Mouse (Mus musculus) MEL (cell line): ENCODE data around the gene Usp44.

Experiments
- CHD1 ChIP-seq: IDR thresholded peaks from 2 replicates; pipeline ENCODE4 v1.6.1; 2012; ENCODE audit warnings: low read depth, mild to moderate bottlenecking, inconsistent platforms, low read length, improper control_type of control experiment
- CTCF ChIP-seq, 3 experiments: IDR thresholded peaks in 2 of 3; conservative IDR thresholded peaks in 1 of 3; 2 replicates each; pipeline ENCODE4 v1.5.1; 2011 to 2012; ENCODE audit warnings: low read length in 3 of 3, low read depth in 2 of 3, mild to moderate bottlenecking in 2 of 3, improper control_type of control experiment in 1 of 3, inconsistent platforms in 1 of 3, mixed read lengths in 1 of 3, moderate library complexity in 1 of 3; ENCODE audit not compliant: control insufficient read depth in 1 of 3, insufficient read depth in 1 of 3, poor library complexity in 1 of 3, severe bottlenecking in 1 of 3
- E2F4 ChIP-seq: IDR thresholded peaks from 2 replicates; pipeline ENCODE4 v1.6.1; 2011; ENCODE audit warnings: low read depth, low read length, improper control_type of control experiment, borderline replicate concordance
- EP300 ChIP-seq, 2 experiments: IDR thresholded peaks; 2 replicates each; pipeline ENCODE4 v1.6.1; 2011; ENCODE audit warnings: improper control_type of control experiment in 2 of 2, low read length in 2 of 2, low read depth in 1 of 2, mild to moderate bottlenecking in 1 of 2
- MEF2A ChIP-seq: IDR thresholded peaks from 2 replicates; pipeline ENCODE4 v1.6.1; 2014; ENCODE audit warnings: low read depth, mild to moderate bottlenecking, inconsistent platforms, low read length, improper control_type of control experiment; ENCODE audit not compliant: poor library complexity, insufficient replicate concordance, severe bottlenecking; ENCODE audit errors: extremely low read depth
- SMC3 ChIP-seq: IDR thresholded peaks from 2 replicates; pipeline ENCODE4 v1.6.1; 2011; ENCODE audit warnings: low read depth, low read length, improper control_type of control experiment
- TBP ChIP-seq: IDR thresholded peaks from 2 replicates; pipeline ENCODE4 v1.8.0; 2011; ENCODE audit warnings: low read depth, low read length, improper control_type of control experiment

GRCm38 (mm10) chr10:93783216-93784013 is 47.9 kb upstream of the Usp44 start:
- no peak for TF ChIP-seq TBP
- no peak for TF ChIP-seq E2F4
- TF ChIP-seq EP300 (IDR thresholded peaks at IDR 0.05; ENCODE audit: low read depth in 1 of 2, low read length in 2 of 2) = no peak
- no peak for TF ChIP-seq CHD1
- no peak for TF ChIP-seq SMC3
- TF ChIP-seq MEF2A = no peak
- TF ChIP-seq CTCF (IDR thresholded peaks at IDR 0.05 in 2 of 3, conservative IDR thresholded peaks at IDR 0.05 in 1 of 3; ENCODE audit: control insufficient read depth in 1 of 3, insufficient read depth in 1 of 3, low read depth in 2 of 3, low read length in 3 of 3, poor library complexity in 1 of 3, severe bottlenecking in 1 of 3) = no peak
